Mouse (Mus musculus) embryonic facial prominence, embryonic 12.5 days (tissue): Measurements from ENCODE around the gene Alpk1. TPM values are rescaled to one million over a fixed set of nuclear protein-coding genes. Genes with fewer than 3 reads are reported as not detected.

Source experiments
- ATAC-seq: fragments of 200-750 bp; cut with Nextera tagmentation; 2 replicates; pipeline ENCODE4 v1.8.0; 2017; ENCODE audit not compliant: insufficient number of reproducible peaks, insufficient read depth, low FRiP score, low TSS enrichment
- H3K27ac ChIP-seq: fragments of 300-500 bp; sonication (generic); 2 replicates; pipeline ENCODE4 v1.5.1; 2016; ENCODE audit warnings: mild to moderate bottlenecking
- H3K27me3 ChIP-seq: fragments of 300-500 bp; sonication (generic); 2 replicates; pipeline ENCODE4 v1.6.1; 2016; ENCODE audit warnings: mild to moderate bottlenecking, moderate library complexity
- H3K36me3 ChIP-seq: fragments of 300-500 bp; sonication (generic); 2 replicates; pipeline ENCODE4 v1.6.1; 2016; ENCODE audit warnings: mild to moderate bottlenecking
- H3K4me1 ChIP-seq: fragments of 300-500 bp; sonication (generic); 2 replicates; pipeline ENCODE4 v1.6.1; 2016
- H3K4me2 ChIP-seq: fragments of 300-500 bp; sonication (generic); replicated peaks from 2 replicates; pipeline ENCODE4 v1.6.1; 2016; ENCODE audit warnings: mild to moderate bottlenecking, moderate library complexity
- H3K4me3 ChIP-seq: fragments of 300-500 bp; sonication (generic); 2 replicates; pipeline ENCODE4 v1.5.1; 2016; ENCODE audit warnings: mild to moderate bottlenecking
- H3K9ac ChIP-seq: fragments of 300-500 bp; sonication (generic); 2 replicates; pipeline ENCODE4 v1.6.1; 2016; ENCODE audit warnings: mild to moderate bottlenecking, moderate library complexity
- H3K9me3 ChIP-seq: fragments of 300-500 bp; sonication (generic); 2 replicates; pipeline ENCODE4 v1.6.1; 2016; ENCODE audit warnings: mild to moderate bottlenecking, moderate library complexity
- WGBS: fragments of 180-500 bp; shearing (Covaris S2); methylation state at CpG from one replicate; pipeline ENCODE4 v1.1.7; 2016; 5-methylcytosine and 5-hydroxymethylcytosine counted together
- polyA plus RNA-seq: library from polyadenylated mRNA; unstranded; fragments of >200 nt; fragmentation: Nextera tagmentation; extraction: Ambion mirVana; gene quantifications from 2 replicates; pipeline ENCODE4 v1.2.1, GENCODE M21; 2016

Alpk1 gene
- polyA plus RNA-seq, 1 experiment from 2014 or later, result 1.6 TPM

DNA sequence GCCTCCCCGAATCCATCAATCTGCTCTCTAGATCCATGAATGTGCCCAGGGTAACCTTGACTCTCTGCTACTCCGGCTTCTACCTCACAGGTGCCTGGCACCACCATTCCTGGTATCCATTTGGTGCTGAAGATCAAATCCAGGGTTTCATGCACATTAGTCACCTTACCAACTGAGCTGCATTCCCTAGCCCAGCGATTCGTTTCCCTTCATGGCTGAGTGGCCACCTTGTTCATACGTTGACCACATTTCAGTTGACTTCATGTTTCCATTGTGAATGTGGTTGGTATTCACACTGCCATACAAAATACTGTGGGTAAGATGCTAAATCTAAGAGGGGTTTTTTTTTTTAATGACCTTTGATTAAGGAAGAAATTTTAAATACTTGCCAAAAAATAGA lies 42.5 kb downstream of the Alpk1 start:
- H3K4me2 ChIP-seq, result no peak overlapping the region
- WGBS, result 82% methylated on average over 5 of the region's 5 CpGs
- no peak overlapping the region for H3K27ac ChIP-seq
- H3K4me1 ChIP-seq, result no peaks in the 10 kb centered on the region
- H3K9me3 ChIP-seq, result no peaks in the 10 kb centered on the region
- H3K36me3 ChIP-seq, result no peaks in the 10 kb centered on the region
- no peak overlapping the region for H3K9ac ChIP-seq
- no peak overlapping the region for H3K4me3 ChIP-seq
- ATAC-seq, result no peak
- no peaks in the 10 kb centered on the region for H3K27me3 ChIP-seq

- H3K4me1 ChIP-seq, result no peaks in the 10 kb centered on the region
- ATAC-seq, result no peak
- no peak overlapping the region for H3K9ac ChIP-seq
- no peaks in the 10 kb centered on the region for H3K36me3 ChIP-seq
- no peaks in the 10 kb centered on the region for H3K9me3 ChIP-seq
- H3K27me3 ChIP-seq, result no peaks in the 10 kb centered on the region
- no peak overlapping the region for H3K4me2 ChIP-seq
- 87% methylated on average over 3 of the region's 3 CpGs for WGBS
- H3K27ac ChIP-seq, result no peak overlapping the region
- no peak overlapping the region for H3K4me3 ChIP-seq
Measured at GRCm38 (mm10) chr3:127735395-127735794, 44.9 kb downstream of the Alpk1 start.

DNA sequence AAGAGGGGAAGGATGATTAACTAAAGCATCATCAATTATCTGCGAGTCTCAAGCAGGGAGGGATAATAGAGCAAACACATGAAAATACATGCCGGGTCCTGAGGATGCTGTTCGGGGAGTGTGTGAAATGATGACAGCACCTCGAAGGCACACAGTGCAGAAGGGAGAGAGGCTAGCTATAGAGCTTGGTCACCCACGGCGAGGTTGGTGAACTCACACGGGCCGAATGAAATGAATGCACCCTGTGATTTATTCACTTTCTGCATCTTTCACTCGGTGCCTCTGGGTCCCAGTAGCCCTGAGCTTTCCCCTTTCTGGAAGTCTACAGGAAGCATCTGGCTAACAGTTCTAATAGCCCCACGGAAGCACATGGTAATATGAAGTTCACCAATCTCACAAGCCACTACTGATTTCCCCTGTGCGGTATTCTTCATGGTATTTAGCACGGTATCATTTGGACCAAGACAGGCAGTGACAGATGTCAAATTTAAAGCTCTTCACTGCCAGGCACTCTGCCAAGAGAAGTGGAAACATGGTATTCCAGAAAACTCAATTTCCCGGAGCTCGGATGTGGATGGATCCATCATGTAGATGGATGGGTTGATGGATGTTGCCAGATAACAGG lies 50.7 kb downstream of the Alpk1 start:
- H3K9me3 ChIP-seq, result no peaks in the 10 kb centered on the region
- 82% methylated on average over 14 of the region's 14 CpGs for WGBS
- H3K4me2 ChIP-seq, result no peak overlapping the region
- H3K27me3 ChIP-seq, result no peaks in the 10 kb centered on the region
- no peak overlapping the region for H3K9ac ChIP-seq
- H3K4me1 ChIP-seq, result no peaks in the 10 kb centered on the region
- H3K27ac ChIP-seq, result no peak overlapping the region
- no peak overlapping the region for H3K4me3 ChIP-seq
- no peak for ATAC-seq
- H3K36me3 ChIP-seq, result no peaks in the 10 kb centered on the region

DNA sequence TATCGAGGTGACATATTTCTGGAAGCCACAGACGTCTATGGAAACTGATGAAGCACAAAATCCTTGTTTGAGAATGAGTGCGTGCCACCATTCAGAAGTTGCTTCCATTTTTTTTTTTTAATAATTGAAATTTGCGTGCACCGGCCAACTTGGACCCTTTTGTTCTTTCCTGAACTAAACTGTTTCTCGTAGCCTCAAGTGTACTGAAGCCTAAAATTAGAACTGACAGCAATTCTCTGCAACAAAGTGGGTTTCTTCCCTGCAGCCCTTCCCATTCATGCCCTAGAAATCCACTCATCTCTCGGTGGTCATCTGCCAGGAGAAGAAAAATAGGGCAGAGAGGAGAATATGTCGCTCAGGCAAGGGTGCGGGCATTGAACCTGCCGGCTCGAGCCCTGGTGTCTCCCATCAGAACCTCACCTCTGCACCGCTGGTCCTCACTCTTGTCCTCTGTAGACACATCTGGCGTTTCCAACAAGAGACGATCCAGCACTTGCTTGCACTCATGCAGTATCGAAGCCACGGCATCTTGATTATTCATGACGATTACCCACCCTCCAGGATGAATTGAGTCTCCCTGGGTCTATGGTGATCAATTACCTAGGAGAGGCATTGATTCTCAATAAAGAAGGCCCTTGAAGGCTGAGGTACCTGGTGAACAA lies 51.3 kb downstream of the Alpk1 start:
- Histone ChIP-seq H3K4me2 (no peak overlapping the region), H3K9me3 (no peaks in the 10 kb centered on the region), H3K4me1 (no peaks in the 10 kb centered on the region), H3K4me3 (no peak overlapping the region), H3K36me3 (no peaks in the 10 kb centered on the region), H3K27me3 (no peaks in the 10 kb centered on the region), H3K9ac (no peak overlapping the region), H3K27ac (no peak overlapping the region)
- 80% methylated on average over 17 of the region's 17 CpGs for WGBS
- no peak for ATAC-seq

DNA sequence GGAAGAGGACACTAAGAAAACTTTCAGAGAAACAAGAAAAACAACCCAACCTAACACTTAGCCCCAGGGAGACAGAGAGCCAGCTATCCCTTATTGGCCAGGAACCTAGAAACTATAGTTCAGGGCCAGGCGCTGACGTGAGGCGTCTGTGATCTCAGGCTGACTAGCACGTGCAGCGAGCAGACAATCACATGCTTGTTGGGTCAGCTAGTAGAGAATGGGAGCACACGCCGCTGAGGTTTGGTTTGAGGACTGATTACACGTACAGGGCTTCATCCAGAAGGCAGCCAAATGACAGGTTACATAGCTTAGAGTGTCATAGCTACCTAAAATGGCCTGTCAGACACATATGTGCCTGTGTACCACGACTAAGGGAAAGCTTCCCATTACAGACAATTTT lies 52.3 kb downstream of the Alpk1 start:
- H3K9me3 ChIP-seq, result no peaks in the 10 kb centered on the region
- no peak overlapping the region for H3K9ac ChIP-seq
- H3K4me3 ChIP-seq, result no peak overlapping the region
- H3K27me3 ChIP-seq, result no peaks in the 10 kb centered on the region
- no peaks in the 10 kb centered on the region for H3K4me1 ChIP-seq
- no peak overlapping the region for H3K27ac ChIP-seq
- ATAC-seq, result no peak
- 66% methylated on average over 9 of the region's 9 CpGs for WGBS
- no peak overlapping the region for H3K4me2 ChIP-seq
- no peaks in the 10 kb centered on the region for H3K36me3 ChIP-seq

DNA sequence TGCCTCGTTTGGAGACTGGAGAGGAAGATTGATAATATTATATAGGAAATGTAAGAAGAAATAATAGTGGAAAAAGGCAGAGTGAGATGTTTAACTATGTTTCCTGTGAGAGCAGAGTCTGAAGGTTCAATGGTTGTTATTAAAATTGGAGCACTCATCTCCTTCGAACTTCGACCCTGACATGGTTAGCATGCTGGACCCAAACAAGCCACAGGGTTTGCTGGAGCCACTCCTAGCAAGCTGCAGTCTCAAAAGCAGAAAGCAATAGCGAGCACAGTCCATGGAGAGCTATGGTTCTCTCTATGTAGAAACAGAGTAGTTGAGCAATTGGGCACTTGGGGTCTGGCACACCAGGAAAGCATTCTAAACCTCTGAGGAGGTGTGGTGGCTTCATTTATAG lies 59.4 kb downstream of the Alpk1 start:
- Histone ChIP-seq H3K36me3 (no peaks in the 10 kb centered on the region), H3K9me3 (no peaks in the 10 kb centered on the region), H3K27me3 (no peaks in the 10 kb centered on the region), H3K4me3 (no peak overlapping the region), H3K27ac (no peak overlapping the region), H3K9ac (no peak overlapping the region), H3K4me1 (peaks cover 3% of the 10 kb centered on the region; the same call in 1 of the 2 replicates), H3K4me2 (no peak overlapping the region)
- ATAC-seq, result no peak
- 77% methylated on average over 4 of the region's 4 CpGs for WGBS

GRCm38 (mm10) chr3:127720050-127720449 lies 60.3 kb downstream of the Alpk1 start:
- Histone ChIP-seq H3K4me1 (peaks cover 3% of the 10 kb centered on the region; the same call in 1 of the 2 replicates), H3K27me3 (no peaks in the 10 kb centered on the region), H3K9ac (no peak overlapping the region), H3K4me3 (no peak overlapping the region), H3K4me2 (no peak overlapping the region), H3K27ac (no peak overlapping the region), H3K9me3 (no peaks in the 10 kb centered on the region), H3K36me3 (no peaks in the 10 kb centered on the region)
- WGBS, result 73% methylated on average over 6 of the region's 6 CpGs
- no peak for ATAC-seq

DNA sequence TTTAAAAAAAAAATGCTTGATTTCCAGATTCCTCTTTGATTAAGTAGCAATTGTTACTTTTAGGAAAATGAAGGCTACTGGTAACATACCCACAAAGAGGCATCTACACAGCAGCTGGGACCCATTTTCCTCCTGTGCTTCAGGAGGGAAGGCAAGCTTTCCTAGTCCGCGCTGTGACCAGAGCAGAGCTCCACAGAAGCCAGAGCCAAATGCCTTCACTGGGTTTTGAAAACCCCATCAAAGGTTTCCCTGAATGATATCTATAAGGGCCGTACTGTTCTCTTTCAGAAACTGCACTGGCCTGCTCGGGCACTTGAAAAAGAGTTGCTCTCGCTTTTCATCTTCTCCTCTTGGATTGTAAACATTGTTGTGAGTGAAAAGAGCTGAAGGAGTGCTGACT lies 60.7 kb downstream of the Alpk1 start:
- WGBS, result 62% methylated on average over 5 of the region's 5 CpGs
- Histone ChIP-seq H3K4me1 (peaks cover 3% of the 10 kb centered on the region; the same call in 1 of the 2 replicates), H3K27me3 (no peaks in the 10 kb centered on the region), H3K4me2 (no peak overlapping the region), H3K9me3 (no peaks in the 10 kb centered on the region), H3K4me3 (no peak overlapping the region), H3K36me3 (no peaks in the 10 kb centered on the region), H3K27ac (no peak overlapping the region), H3K9ac (no peak overlapping the region)
- ATAC-seq, result no peak

- Histone ChIP-seq H3K27ac (no peak overlapping the region), H3K4me3 (no peak overlapping the region), H3K27me3 (no peaks in the 10 kb centered on the region), H3K36me3 (no peaks in the 10 kb centered on the region), H3K9ac (no peak overlapping the region), H3K9me3 (no peaks in the 10 kb centered on the region), H3K4me1 (peaks cover 3% of the 10 kb centered on the region), H3K4me2 (no peak overlapping the region)
- WGBS, result 10% methylated on average over 2 of the region's 2 CpGs
- ATAC-seq, result no peak
Measured at GRCm38 (mm10) chr3:127716759-127717158, 63.6 kb downstream of the Alpk1 start.

GRCm38 (mm10) chr3:127713112-127713511 lies 67.2 kb downstream of the Alpk1 start:
- Histone ChIP-seq H3K4me3 (no peak overlapping the region), H3K9ac (no peak overlapping the region), H3K4me2 (no peak overlapping the region), H3K27me3 (no peaks in the 10 kb centered on the region), H3K9me3 (no peaks in the 10 kb centered on the region), H3K27ac (no peak overlapping the region), H3K4me1 (peaks cover 3% of the 10 kb centered on the region), H3K36me3 (no peaks in the 10 kb centered on the region)
- WGBS, result 61% methylated on average over 9 of the region's 9 CpGs
- no peak for ATAC-seq

DNA sequence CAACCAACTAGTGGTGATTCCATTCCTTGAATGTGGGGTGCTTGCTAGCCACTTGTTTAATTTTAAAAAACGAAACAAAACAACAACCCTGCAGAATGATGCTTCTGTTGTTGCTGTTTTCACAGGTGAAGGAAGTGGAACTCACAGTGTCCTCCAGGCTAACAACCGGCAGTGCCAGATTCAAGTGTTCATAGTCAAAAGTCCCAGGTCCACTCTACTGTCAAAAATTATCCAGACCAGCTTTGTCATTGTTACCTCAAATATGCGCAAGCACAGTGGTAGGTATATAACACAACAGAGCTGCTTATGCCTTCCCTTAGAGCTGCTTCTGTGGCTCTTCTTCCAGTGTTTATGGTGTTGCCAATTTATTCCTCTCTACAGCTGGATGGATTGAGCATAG lies 68.8 kb downstream of the Alpk1 start:
- H3K9me3 ChIP-seq, result no peaks in the 10 kb centered on the region
- H3K27me3 ChIP-seq, result 0 out of 2 replicates have a peak, but pooled peaks cover 4% of the 10 kb centered on the region
- no peaks in the 10 kb centered on the region for H3K36me3 ChIP-seq
- no peak overlapping the region for H3K27ac ChIP-seq
- H3K4me1 ChIP-seq, result peaks cover under 1% of the 10 kb centered on the region; the same call in 1 of the 2 replicates
- no peak overlapping the region for H3K9ac ChIP-seq
- H3K4me3 ChIP-seq, result no peak overlapping the region
- 82% methylated on average over 3 of the region's 3 CpGs for WGBS
- H3K4me2 ChIP-seq, result no peak overlapping the region
- no peak for ATAC-seq

GRCm38 (mm10) chr3:127707089-127707485 lies 73.2 kb downstream of the Alpk1 start:
- Histone ChIP-seq H3K4me3 (no peak overlapping the region), H3K4me2 (no peak overlapping the region), H3K27me3 (peaks cover 9% of the 10 kb centered on the region; the same call in 1 of the 2 replicates), H3K27ac (no peak overlapping the region), H3K9me3 (no peaks in the 10 kb centered on the region), H3K4me1 (peaks cover 15% of the 10 kb centered on the region; the same call in 1 of the 2 replicates), H3K9ac (no peak overlapping the region), H3K36me3 (no peaks in the 10 kb centered on the region)
- ATAC-seq, result no peak
- 67% methylated on average over 5 of the region's 5 CpGs for WGBS
